Mouse (Mus musculus) splenic B cell, adult 2 months (primary cell): ENCODE results near the gene Hs3st3a1.

ENCODE experiments used
- DNase-seq: peaks from one replicate; pipeline ENCODE4 v3.0.0-alpha.2; 2011; ENCODE audit warnings: low read depth, low spot score
- H3K27me3 ChIP-seq: 2 replicates; pipeline ENCODE4 v1.6.1; 2012; ENCODE audit warnings: mild to moderate bottlenecking, low read length, moderate library complexity, mixed read lengths; ENCODE audit not compliant: control insufficient read depth, poor library complexity, insufficient read depth, severe bottlenecking
- H3K36me3 ChIP-seq: 2 replicates; pipeline ENCODE4 v1.6.1; 2012; ENCODE audit warnings: mild to moderate bottlenecking, low read length, moderate library complexity, mixed read lengths; ENCODE audit not compliant: control insufficient read depth, poor library complexity, insufficient read depth, severe bottlenecking

Hs3st3a1 gene

GRCm38 (mm10) chr11:64445227-64445626 lies 10.1 kb downstream of the Hs3st3a1 start:
- no peaks in the 10 kb centered on the region for H3K36me3 ChIP-seq
- H3K27me3 ChIP-seq = no peaks in the 10 kb centered on the region
- DNase-seq = no peak

GRCm38 (mm10) chr11:64448586-64449315 lies 13.6 kb downstream of the Hs3st3a1 start:
- Histone ChIP-seq H3K36me3 (no peaks in the 10 kb centered on the region), H3K27me3 (no peaks in the 10 kb centered on the region)
- DNase-seq = no peak

- H3K27me3 ChIP-seq = no peaks in the 10 kb centered on the region
- no peaks in the 10 kb centered on the region for H3K36me3 ChIP-seq
- DNase-seq = no peak
These were observed 26.6 kb downstream of the Hs3st3a1 start for GRCm38 (mm10) chr11:64461746-64462145.

GRCm38 (mm10) chr11:64468737-64469136 lies 33.6 kb downstream of the Hs3st3a1 start:
- no peaks in the 10 kb centered on the region for H3K36me3 ChIP-seq
- no peak for DNase-seq
- H3K27me3 ChIP-seq = no peaks in the 10 kb centered on the region

GRCm38 (mm10) chr11:64470689-64471088 lies 35.6 kb downstream of the Hs3st3a1 start:
- Histone ChIP-seq H3K36me3 (no peaks in the 10 kb centered on the region), H3K27me3 (no peaks in the 10 kb centered on the region)
- DNase-seq = no peak

GRCm38 (mm10) chr11:64473679-64474078 lies 38.5 kb downstream of the Hs3st3a1 start:
- no peak for DNase-seq

GRCm38 (mm10) chr11:64481445-64481844 lies 46.3 kb downstream of the Hs3st3a1 start:
- DNase-seq = no peak
- no peaks in the 10 kb centered on the region for H3K27me3 ChIP-seq

More at GRCm38 (mm10) chr11:64473679-64474078, 38.5 kb downstream of the Hs3st3a1 start:
- Histone ChIP-seq H3K27me3 (no peaks in the 10 kb centered on the region), H3K36me3 (no peaks in the 10 kb centered on the region)

GRCm38 (mm10) chr11:64489587-64490433 lies 54.7 kb downstream of the Hs3st3a1 start:
- Histone ChIP-seq H3K36me3 (no peaks in the 10 kb centered on the region), H3K27me3 (no peaks in the 10 kb centered on the region)
- DNase-seq = no peak

More at GRCm38 (mm10) chr11:64481445-64481844, 46.3 kb downstream of the Hs3st3a1 start:
- H3K36me3 ChIP-seq = no peaks in the 10 kb centered on the region

GRCm38 (mm10) chr11:64494448-64494847 lies 59.3 kb downstream of the Hs3st3a1 start:
- Histone ChIP-seq H3K36me3 (no peaks in the 10 kb centered on the region), H3K27me3 (no peaks in the 10 kb centered on the region)
- DNase-seq = no peak

GRCm38 (mm10) chr11:64495935-64496334 lies 60.8 kb downstream of the Hs3st3a1 start:
- Histone ChIP-seq H3K36me3 (no peaks in the 10 kb centered on the region), H3K27me3 (no peaks in the 10 kb centered on the region)
- no peak for DNase-seq

- Histone ChIP-seq H3K27me3 (no peaks in the 10 kb centered on the region), H3K36me3 (no peaks in the 10 kb centered on the region)
- no peak for DNase-seq
These were observed 61.5 kb downstream of the Hs3st3a1 start for GRCm38 (mm10) chr11:64496677-64497076.

GRCm38 (mm10) chr11:64500536-64501112 lies 65.5 kb downstream of the Hs3st3a1 start:
- H3K27me3 ChIP-seq = no peaks in the 10 kb centered on the region
- no peaks in the 10 kb centered on the region for H3K36me3 ChIP-seq
- DNase-seq = no peak

GRCm38 (mm10) chr11:64503040-64503439 lies 67.9 kb downstream of the Hs3st3a1 start:
- H3K27me3 ChIP-seq = no peaks in the 10 kb centered on the region
- H3K36me3 ChIP-seq = no peaks in the 10 kb centered on the region
- DNase-seq = no peak

GRCm38 (mm10) chr11:64505924-64506323 lies 70.8 kb downstream of the Hs3st3a1 start:
- Histone ChIP-seq H3K27me3 (no peaks in the 10 kb centered on the region), H3K36me3 (no peaks in the 10 kb centered on the region)
- no peak for DNase-seq

- no peaks in the 10 kb centered on the region for H3K27me3 ChIP-seq
- no peak for DNase-seq
- no peaks in the 10 kb centered on the region for H3K36me3 ChIP-seq
These were observed 71.9 kb downstream of the Hs3st3a1 start for GRCm38 (mm10) chr11:64507024-64507423.
